Mouse (Mus musculus) right cerebral cortex, postnatal 4 days (tissue): ENCODE measurements around the gene Dhh.
"Not testable (repeated sequence)": the region's sequence is repeated elsewhere in the genome, so short reads cannot be mapped to it uniquely, and the experiment has no call there.

Experiments
- DNase-seq: peaks from one replicate; pipeline ENCODE4 v3.0.0-alpha.2; 2022

The Dhh gene

GRCm38 (mm10) chr15:98897928-98898800, at the start of gene Dhh:
Dhh (minus strand) TSS chr15:98898540.
- DNase-seq, result no peak

GRCm38 (mm10) chr15:98947884-98948283, 49.5 kb upstream of the Dhh start:
- DNase-seq, result no peak

GRCm38 (mm10) chr15:98943133-98943532, 44.8 kb upstream of the Dhh start:
- DNase-seq, result no peak

- DNase-seq, result no peak
Measured at GRCm38 (mm10) chr15:98942081-98942480, 43.7 kb upstream of the Dhh start.

- no peak for DNase-seq
Measured at GRCm38 (mm10) chr15:98941539-98941938, 43.2 kb upstream of the Dhh start.

GRCm38 (mm10) chr15:98940816-98941215, 42.5 kb upstream of the Dhh start:
- no peak for DNase-seq

- DNase-seq, result peak; percentile 87
Measured at GRCm38 (mm10) chr15:98934217-98934839, 36.0 kb upstream of the Dhh start, which contains the start of gene Tuba1b. Tuba1b (minus strand) TSS chr15:98934565.

- peak; percentile 97 for DNase-seq
Measured at GRCm38 (mm10) chr15:98933833-98934216, 35.5 kb upstream of the Dhh start.

GRCm38 (mm10) chr15:98933004-98933671, 34.8 kb upstream of the Dhh start:
- not testable (repeated sequence) for DNase-seq

GRCm38 (mm10) chr15:98930998-98931397, 32.7 kb upstream of the Dhh start:
- DNase-seq, result no peak

GRCm38 (mm10) chr15:98930017-98930734, 31.8 kb upstream of the Dhh start:
- DNase-seq, result no peak

GRCm38 (mm10) chr15:98928598-98929240, 30.4 kb upstream of the Dhh start:
- peak; percentile 47 for DNase-seq

- no peak for DNase-seq
Measured at GRCm38 (mm10) chr15:98927566-98927965, 29.2 kb upstream of the Dhh start.

- no peak for DNase-seq
Measured at GRCm38 (mm10) chr15:98924682-98925081, 26.3 kb upstream of the Dhh start.

- no peak for DNase-seq
Measured at GRCm38 (mm10) chr15:98923031-98923537, 24.7 kb upstream of the Dhh start.

GRCm38 (mm10) chr15:98922581-98922980, 24.2 kb upstream of the Dhh start:
- DNase-seq, result no peak

GRCm38 (mm10) chr15:98921510-98921909, 23.2 kb upstream of the Dhh start:
- DNase-seq, result no peak

- not testable (repeated sequence) for DNase-seq
Measured at GRCm38 (mm10) chr15:98918499-98918895, 20.2 kb upstream of the Dhh start.

- peak; percentile 97 for DNase-seq
Measured at GRCm38 (mm10) chr15:98917538-98918498, 19.5 kb upstream of the Dhh start, which contains the start of gene Lmbr1l. Lmbr1l (minus strand) TSS chr15:98918231.

GRCm38 (mm10) chr15:98917091-98917490, 18.8 kb upstream of the Dhh start:
- no peak for DNase-seq

- DNase-seq, result no peak
Measured at GRCm38 (mm10) chr15:98916016-98916415, 17.7 kb upstream of the Dhh start.
